Mouse (Mus musculus) limb, embryonic 14.5 days (tissue): ENCODE results near the gene B4galt2. TPM values are rescaled to one million over a fixed set of nuclear protein-coding genes. Genes with fewer than 3 reads are reported as not detected.

Experiments
- ATAC-seq: fragments of 200-750 bp; cut with Nextera tagmentation; 2 replicates; pipeline ENCODE4 v1.8.0; 2017; ENCODE audit warnings: low read depth, moderate number of reproducible peaks, moderate TSS enrichment; ENCODE audit not compliant: low FRiP score
- DNase-seq: peaks from one replicate; pipeline ENCODE4 v3.0.0-alpha.2; 2015; ENCODE audit warnings: low spot score
- H3K27ac ChIP-seq: fragments of 300-500 bp; sonication (generic); replicated peaks from 2 replicates; pipeline ENCODE4 v1.5.1; 2014; ENCODE audit warnings: low read depth, mild to moderate bottlenecking, low read length, moderate library complexity, mixed read lengths
- H3K27me3 ChIP-seq: fragments of 300-500 bp; sonication (generic); 2 replicates; pipeline ENCODE4 v1.6.1; 2014; ENCODE audit warnings: low read length, mixed read lengths; ENCODE audit not compliant: control insufficient read depth, insufficient read depth
- H3K36me3 ChIP-seq: fragments of 300-500 bp; sonication (generic); 2 replicates; pipeline ENCODE4 v1.6.1; 2014; ENCODE audit warnings: mild to moderate bottlenecking, low read length, moderate library complexity, mixed read lengths; ENCODE audit not compliant: control insufficient read depth, insufficient read depth
- H3K4me1 ChIP-seq: fragments of 300-500 bp; sonication (generic); 2 replicates; pipeline ENCODE4 v1.6.1; 2014; ENCODE audit warnings: antibody characterized with exemption, low read length, mixed read lengths; ENCODE audit not compliant: control insufficient read depth, insufficient read depth
- H3K4me2 ChIP-seq: fragments of 300-500 bp; sonication (generic); replicated peaks from 2 replicates; pipeline ENCODE4 v1.6.1; 2014; ENCODE audit warnings: low read depth, mild to moderate bottlenecking, low read length, moderate library complexity; ENCODE audit not compliant: severe bottlenecking
- H3K4me3 ChIP-seq: fragments of 300-500 bp; sonication (generic); replicated peaks from 2 replicates; pipeline ENCODE4 v1.5.1; 2014; ENCODE audit warnings: low read length
- H3K9ac ChIP-seq: fragments of 300-500 bp; sonication (generic); 2 replicates; pipeline ENCODE4 v1.6.1; 2014; ENCODE audit warnings: mild to moderate bottlenecking, low read depth, low read length, moderate library complexity; ENCODE audit not compliant: severe bottlenecking
- H3K9me3 ChIP-seq: fragments of 300-500 bp; sonication (generic); 2 replicates; pipeline ENCODE4 v1.6.1; 2016; ENCODE audit warnings: low read length; ENCODE audit not compliant: control insufficient read depth
- POLR2A ChIP-seq: fragments of 200-500 bp; IDR thresholded peaks from 2 replicates; pipeline ENCODE4 v1.8.0; 2012; ENCODE audit warnings: inconsistent platforms, mild to moderate bottlenecking, moderate library complexity, borderline replicate concordance; ENCODE audit not compliant: insufficient read depth, insufficient read length; ENCODE audit errors: extremely low read depth
- WGBS: fragments of 180-500 bp; shearing (Covaris S2); extraction: QIAGEN DNeasy Blood & Tissue Kit; methylation state at CpG from one replicate; pipeline ENCODE4 v1.1.7; 2014; 5-methylcytosine and 5-hydroxymethylcytosine counted together
- polyA plus RNA-seq, 2 experiments: library from polyadenylated mRNA; depleted of rRNA in 1 of 2; stranded (reverse) in 1 of 2; unstranded in 1 of 2; fragments of >200 nt; fragmentation: Nextera tagmentation in 1 of 2; extraction: Ambion mirVana in 1 of 2; gene quantifications; 2 replicates each; pipeline versions ENCODE4 v1.2.1 to v1.2.3; 2012 to 2014

B4galt2 gene
- polyA plus RNA-seq, 2 experiments: 43.4 to 95.4 TPM

DNA sequence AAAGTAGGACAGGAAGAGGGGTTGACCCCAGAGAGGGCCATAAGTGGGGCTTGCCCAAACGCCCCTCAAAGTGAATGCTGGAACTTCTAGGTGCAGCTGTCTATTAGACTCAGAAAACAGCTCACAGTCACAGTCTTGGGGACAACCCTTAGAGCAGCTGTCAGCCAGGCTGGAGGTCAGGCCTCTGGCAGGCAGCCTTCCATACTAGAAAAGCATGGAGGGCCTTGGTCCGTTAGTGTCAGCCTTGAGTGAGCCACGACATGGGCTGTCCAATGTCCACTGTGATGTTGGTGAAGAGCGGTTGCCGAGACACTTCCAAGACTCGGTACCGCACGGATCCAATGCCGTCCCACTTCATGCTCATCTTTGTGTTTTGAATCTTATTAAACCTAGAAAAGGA is 9.7 kb downstream of the B4galt2 start:
- Histone ChIP-seq H3K4me2 (no peak overlapping the region), H3K27ac (no peak overlapping the region), H3K9ac (no peak overlapping the region), H3K27me3 (no peaks in the 10 kb centered on the region), H3K36me3 (peaks cover 34% of the 10 kb centered on the region), H3K4me3 (no peak overlapping the region), H3K9me3 (no peaks in the 10 kb centered on the region), H3K4me1 (peaks cover 3% of the 10 kb centered on the region; the same call in 1 of the 2 replicates)
- DNase-seq (no peak), ATAC-seq (no peak)
- no peak for TF ChIP-seq POLR2A
- WGBS: 93% methylated on average over 9 of the region's 9 CpGs

GRCm38 (mm10) chr4:117872471-117872886 is 10.8 kb downstream of the B4galt2 start, which contains the start of gene Ccdc24:
Gene Ccdc24, minus strand, starts transcription at chr4:117872557.
- Histone ChIP-seq H3K4me3 (0 out of 2 replicates have a peak within 1 kb of the TSS, but pooled peaks have one; percentile 5), H3K4me1 (peaks cover 8% of the 10 kb centered on the region; the same call in 1 of the 2 replicates), H3K4me2 (peak within 1 kb of the TSS; percentile 40), H3K27ac (no peak within 1 kb of the TSS), H3K27me3 (no peaks in the 10 kb centered on the region), H3K9ac (peak within 1 kb of the TSS; percentile 41), H3K36me3 (peaks cover 23% of the 10 kb centered on the region), H3K9me3 (no peaks in the 10 kb centered on the region)
- 12% methylated on average over 13 of the region's 14 CpGs for WGBS
- no peak for ATAC-seq
- no peak for DNase-seq
- TF ChIP-seq POLR2A: no peak

DNA sequence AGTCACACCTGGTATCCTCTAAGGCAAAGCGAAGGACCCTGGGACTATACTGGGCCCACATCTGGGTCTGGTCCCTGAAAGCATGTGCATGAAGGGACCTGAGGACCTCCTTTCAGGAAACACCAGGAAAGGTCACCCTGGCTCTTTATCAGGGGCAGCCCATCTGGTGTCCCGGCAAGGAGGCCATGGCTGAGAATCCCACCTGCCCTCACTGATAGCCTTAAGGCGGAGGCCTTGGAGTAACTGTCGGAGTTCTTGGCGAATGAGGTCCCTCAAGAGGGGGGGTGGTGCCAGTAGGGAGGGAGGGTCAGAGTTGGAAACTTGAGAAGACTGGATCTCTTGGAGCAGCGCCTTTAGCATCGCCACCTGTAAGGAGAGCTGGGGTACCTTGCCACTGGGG is 11.5 kb downstream of the B4galt2 start:
- H3K4me3 ChIP-seq: no peak overlapping the region
- peaks cover 8% of the 10 kb centered on the region; the same call in 1 of the 2 replicates for H3K4me1 ChIP-seq
- 42% methylated on average over 7 of the region's 7 CpGs for WGBS

DNA sequence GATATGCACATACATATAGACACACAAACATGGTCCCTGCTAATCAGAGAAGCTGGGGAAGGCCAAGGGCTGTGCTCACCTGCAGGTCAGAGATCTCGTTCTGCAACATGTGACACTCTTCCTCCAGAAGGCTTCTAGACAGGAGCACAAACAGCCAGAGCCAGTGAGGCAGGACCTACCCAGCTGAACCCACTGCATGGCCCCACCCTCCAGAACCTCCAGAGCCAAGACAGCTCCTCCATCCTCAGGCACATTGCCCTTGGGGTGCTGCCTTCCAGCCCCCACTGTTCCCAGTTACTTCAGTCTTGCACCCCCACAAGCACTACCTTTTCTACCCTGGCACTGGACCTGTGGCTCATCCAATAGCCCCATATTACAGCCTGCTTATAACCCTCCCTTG is 12.8 kb downstream of the B4galt2 start:
- no peak overlapping the region for H3K4me2 ChIP-seq
- H3K4me1 ChIP-seq: peaks cover 15% of the 10 kb centered on the region; the same call in 1 of the 2 replicates
- no peak overlapping the region for H3K4me3 ChIP-seq
- no peaks in the 10 kb centered on the region for H3K9me3 ChIP-seq
- peaks cover 10% of the 10 kb centered on the region for H3K36me3 ChIP-seq
- no peak overlapping the region for H3K27ac ChIP-seq
- TF ChIP-seq POLR2A: no peak
- no peak overlapping the region for H3K9ac ChIP-seq
- ATAC-seq (no peak), DNase-seq (no peak)
- 50% methylated on average over 1 of the region's 1 CpGs for WGBS
- H3K27me3 ChIP-seq: no peaks in the 10 kb centered on the region

More for the DNA sequence above, 11.5 kb downstream of the B4galt2 start:
- Histone ChIP-seq H3K36me3 (peaks cover 16% of the 10 kb centered on the region), H3K27me3 (no peaks in the 10 kb centered on the region), H3K9ac (no peak overlapping the region), H3K27ac (no peak overlapping the region), H3K4me2 (no peak overlapping the region), H3K9me3 (no peaks in the 10 kb centered on the region)
- no peak for ATAC-seq
- no peak for DNase-seq
- no peak for TF ChIP-seq POLR2A

DNA sequence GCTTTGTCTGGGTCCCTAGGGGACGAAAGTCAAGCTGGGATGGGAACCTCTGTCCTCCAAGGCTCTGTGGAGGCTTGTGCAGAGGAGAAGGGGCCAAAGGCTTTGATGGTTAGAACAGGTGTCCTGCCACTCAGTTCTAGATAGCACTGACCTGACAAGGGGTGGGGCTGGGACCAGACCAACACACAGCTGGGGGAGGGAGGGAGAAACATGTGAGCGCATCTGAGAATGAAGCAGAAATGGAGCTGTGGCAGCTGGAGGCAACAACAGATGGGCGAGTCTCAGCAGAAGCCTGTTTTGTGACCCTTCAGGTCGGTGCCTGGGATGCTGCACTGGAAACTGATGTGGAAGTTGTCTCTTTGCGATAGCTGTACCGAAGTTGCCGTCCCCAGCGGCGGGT is 14.0 kb downstream of the B4galt2 start:
- H3K9me3 ChIP-seq: no peaks in the 10 kb centered on the region
- no peak overlapping the region for H3K4me2 ChIP-seq
- DNase-seq (no peak), ATAC-seq (peak; percentile 18; the same call in 1 of the 2 replicates)
- peaks cover 8% of the 10 kb centered on the region for H3K36me3 ChIP-seq
- no peak overlapping the region for H3K27ac ChIP-seq
- WGBS: 55% methylated on average over 9 of the region's 9 CpGs
- H3K4me3 ChIP-seq: no peak overlapping the region
- H3K9ac ChIP-seq: no peak overlapping the region
- H3K4me1 ChIP-seq: peaks cover 15% of the 10 kb centered on the region; the same call in 1 of the 2 replicates
- H3K27me3 ChIP-seq: no peaks in the 10 kb centered on the region
- TF ChIP-seq POLR2A: no peak
